Mouse (Mus musculus): ENCODE results near the gene Zfp213.
A peak's percentile ranks its signal among the peaks of the same experiment; 100 is the strongest.

DNA sequence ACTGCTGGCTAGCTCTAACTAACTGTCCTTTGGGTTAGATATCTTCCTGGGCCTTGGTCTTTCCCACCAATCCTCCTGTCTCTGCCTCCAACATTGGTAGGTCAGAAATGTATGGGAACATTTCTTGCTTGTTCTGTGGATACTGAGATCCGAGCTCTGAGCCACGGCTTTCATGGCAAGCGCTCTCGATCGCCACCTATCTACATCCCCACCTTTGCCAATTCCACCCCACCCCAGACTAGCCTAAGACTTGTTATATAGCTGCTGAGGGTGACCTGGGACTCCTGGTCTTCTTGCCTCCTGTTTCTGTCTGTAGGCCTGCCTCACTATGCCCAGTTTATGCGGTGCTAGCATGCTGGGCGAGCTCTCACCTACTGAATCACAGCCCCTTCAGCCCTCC lies 40.4 kb upstream of the Zfp213 start:
- TF ChIP-seq CTCF (conservative IDR thresholded peaks at IDR 0.05; ENCODE audit: low read length), result peak; percentile 61
- no peak for TF ChIP-seq POU5F1 (IDR thresholded peaks at IDR 0.05; ENCODE audit: borderline replicate concordance, low read length)
